Mouse (Mus musculus): ENCODE results near the gene Unc93b1. TPM values are rescaled to one million over a fixed set of nuclear protein-coding genes. Genes with fewer than 3 reads are reported as not detected.
A peak's percentile ranks its signal among the peaks of the same experiment; 100 is the strongest.
"Not testable (repeated sequence)": the region's sequence is repeated elsewhere in the genome, so short reads cannot be mapped to it uniquely, and the experiment has no call there.

Gene Unc93b1
- total RNA-seq, 1 experiment from 2014 or later, result 349 TPM

DNA sequence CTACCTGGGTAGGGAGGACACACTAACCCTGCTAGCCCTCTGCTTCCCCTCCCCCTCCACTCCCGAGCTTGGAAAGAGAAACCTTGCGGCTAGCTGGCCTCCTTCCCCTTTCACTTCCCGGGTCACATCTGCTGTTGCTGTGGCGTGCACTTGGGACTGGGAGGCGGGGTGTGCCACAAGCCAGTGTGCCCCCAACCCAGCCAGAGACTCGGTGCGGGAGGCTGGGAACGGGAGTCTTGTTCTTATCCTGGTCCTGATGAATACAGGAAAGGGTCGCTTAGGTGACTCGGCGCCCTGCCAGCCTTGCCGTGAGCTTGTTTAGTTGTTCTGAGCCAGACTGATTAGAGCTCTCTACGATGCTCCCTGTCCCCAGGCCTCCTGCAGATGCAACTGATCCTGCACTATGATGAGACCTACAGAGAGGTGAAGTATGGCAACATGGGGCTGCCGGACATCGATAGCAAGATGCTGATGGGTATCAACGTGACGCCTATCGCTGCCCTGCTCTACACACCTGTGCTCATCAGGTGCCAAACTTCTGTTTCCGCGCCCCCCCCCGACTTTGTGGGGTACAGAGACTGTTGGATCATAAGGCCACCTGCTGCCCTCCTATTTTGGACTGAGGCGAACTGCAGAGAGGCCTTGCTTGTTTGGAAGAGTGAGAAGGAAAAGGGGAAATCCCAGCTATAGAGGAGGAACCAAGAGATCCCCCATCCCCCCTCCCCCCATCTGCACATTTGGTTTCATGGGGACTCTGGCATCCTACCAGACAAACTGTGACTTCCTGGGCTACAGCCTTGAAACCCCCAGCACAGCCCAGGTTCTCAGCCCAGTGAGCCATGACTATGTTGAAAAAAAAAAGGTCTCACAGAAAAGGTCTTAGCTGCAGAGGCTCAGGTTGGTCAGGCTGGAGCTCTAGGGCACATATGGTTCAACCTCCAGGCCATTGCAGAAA lies 1.2 kb downstream of the Unc93b1 start:
- peak; percentile 74 for ATAC-seq (replicated peaks; ENCODE audit: insufficient number of reproducible peaks, low FRiP score, low TSS enrichment, poor library complexity, severe bottlenecking)

- 0 out of 2 replicates have a peak, but pooled peaks have one; percentile 6 for ATAC-seq (replicated peaks; ENCODE audit: insufficient number of reproducible peaks, low FRiP score, low TSS enrichment, poor library complexity, severe bottlenecking)
Measured at GRCm38 (mm10) chr19:3942315-3942714, 7.3 kb downstream of the Unc93b1 start.

GRCm38 (mm10) chr19:3942986-3943735 lies 8.2 kb downstream of the Unc93b1 start:
- ATAC-seq (replicated peaks; ENCODE audit: insufficient number of reproducible peaks, low FRiP score, low TSS enrichment, poor library complexity, severe bottlenecking), result peak; percentile 40; the same call in 1 of the 2 replicates

- ATAC-seq (replicated peaks; ENCODE audit: insufficient number of reproducible peaks, low FRiP score, low TSS enrichment, poor library complexity, severe bottlenecking), result no peak
Measured at GRCm38 (mm10) chr19:3945872-3946564, 11.0 kb downstream of the Unc93b1 start.

GRCm38 (mm10) chr19:3946715-3947114 lies 11.7 kb downstream of the Unc93b1 start:
- ATAC-seq (replicated peaks; ENCODE audit: insufficient number of reproducible peaks, low FRiP score, low TSS enrichment, poor library complexity, severe bottlenecking), result 0 out of 2 replicates have a peak, but pooled peaks have one; percentile 44

GRCm38 (mm10) chr19:3947813-3948212 lies 12.8 kb downstream of the Unc93b1 start:
- no peak for ATAC-seq (replicated peaks; ENCODE audit: insufficient number of reproducible peaks, low FRiP score, low TSS enrichment, poor library complexity, severe bottlenecking)

- ATAC-seq (replicated peaks; ENCODE audit: insufficient number of reproducible peaks, low FRiP score, low TSS enrichment, poor library complexity, severe bottlenecking), result no peak
Measured at GRCm38 (mm10) chr19:3948546-3948945, 13.6 kb downstream of the Unc93b1 start.

DNA sequence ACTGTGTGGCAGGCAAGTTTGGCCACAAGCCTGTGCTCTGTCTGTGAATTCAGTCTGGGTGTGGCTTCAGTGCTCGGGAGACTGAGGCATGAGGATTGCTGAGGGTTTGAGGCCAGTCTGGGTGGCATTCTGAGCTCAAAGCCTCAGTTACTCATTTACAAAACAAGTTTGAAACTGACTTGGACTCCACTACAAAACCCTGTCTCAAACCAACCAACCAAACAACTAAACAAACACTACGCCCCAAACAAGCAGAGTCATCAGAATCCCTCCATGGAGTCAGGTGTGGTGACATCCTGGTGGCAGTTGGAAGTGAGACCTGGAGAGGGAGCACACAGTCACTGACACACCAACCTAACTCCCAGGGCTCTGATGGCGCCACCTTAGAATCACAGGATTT lies 15.3 kb downstream of the Unc93b1 start:
- ATAC-seq (replicated peaks; ENCODE audit: insufficient number of reproducible peaks, low FRiP score, low TSS enrichment, poor library complexity, severe bottlenecking), result no peak

GRCm38 (mm10) chr19:3951461-3951860 lies 16.5 kb downstream of the Unc93b1 start:
- no peak; the same call in 1 of the 2 replicates for ATAC-seq (replicated peaks; ENCODE audit: insufficient number of reproducible peaks, low FRiP score, low TSS enrichment, poor library complexity, severe bottlenecking)

DNA sequence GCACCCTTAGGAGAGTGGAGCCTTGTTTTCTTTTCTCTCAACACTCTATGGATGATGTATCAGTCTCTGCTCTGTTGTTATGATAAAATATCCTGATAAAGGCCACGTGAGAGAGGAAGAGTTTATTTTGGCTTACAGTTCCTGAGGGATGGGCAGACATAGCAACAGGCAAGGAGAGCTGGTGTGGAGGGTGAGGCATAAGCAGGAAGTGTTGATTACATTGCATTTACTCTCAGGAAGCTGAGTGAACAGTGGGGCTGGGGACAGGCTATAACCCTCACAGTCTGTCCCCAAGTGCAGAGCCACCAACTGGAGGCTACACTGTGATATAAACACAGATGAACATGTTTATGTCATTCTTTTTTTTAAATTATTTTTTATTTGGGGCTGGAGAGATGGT lies 17.1 kb downstream of the Unc93b1 start:
- no peak for ATAC-seq (replicated peaks; ENCODE audit: insufficient number of reproducible peaks, low FRiP score, low TSS enrichment, poor library complexity, severe bottlenecking)

- no peak for ATAC-seq (replicated peaks; ENCODE audit: insufficient number of reproducible peaks, low FRiP score, low TSS enrichment, poor library complexity, severe bottlenecking)
Measured at GRCm38 (mm10) chr19:3955033-3955432, 20.0 kb downstream of the Unc93b1 start.

DNA sequence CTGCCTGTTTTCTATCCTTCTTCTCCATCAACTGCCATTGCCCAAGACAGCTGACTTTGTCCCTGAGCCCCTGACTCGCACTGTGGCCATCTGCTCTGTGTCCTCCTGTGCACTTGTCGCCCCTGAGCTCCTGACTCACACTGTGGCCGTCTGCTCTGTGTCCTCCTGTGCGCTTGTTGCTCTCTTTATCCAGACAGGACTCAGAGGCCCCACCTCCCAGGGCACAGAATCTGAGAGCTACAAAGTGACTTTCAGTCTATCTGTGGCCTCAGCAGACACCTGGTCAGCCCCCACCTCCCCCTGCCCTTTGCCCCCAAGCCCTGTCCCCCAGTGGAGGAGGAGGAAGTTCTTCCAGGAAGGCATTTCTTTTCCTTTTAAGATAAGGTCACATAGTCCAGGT lies 20.8 kb downstream of the Unc93b1 start:
- ATAC-seq (replicated peaks; ENCODE audit: insufficient number of reproducible peaks, low FRiP score, low TSS enrichment, poor library complexity, severe bottlenecking), result no peak

- not testable (repeated sequence) for ATAC-seq (replicated peaks; ENCODE audit: insufficient number of reproducible peaks, low FRiP score, low TSS enrichment, poor library complexity, severe bottlenecking)
Measured at GRCm38 (mm10) chr19:3957296-3958036, 22.5 kb downstream of the Unc93b1 start.

DNA sequence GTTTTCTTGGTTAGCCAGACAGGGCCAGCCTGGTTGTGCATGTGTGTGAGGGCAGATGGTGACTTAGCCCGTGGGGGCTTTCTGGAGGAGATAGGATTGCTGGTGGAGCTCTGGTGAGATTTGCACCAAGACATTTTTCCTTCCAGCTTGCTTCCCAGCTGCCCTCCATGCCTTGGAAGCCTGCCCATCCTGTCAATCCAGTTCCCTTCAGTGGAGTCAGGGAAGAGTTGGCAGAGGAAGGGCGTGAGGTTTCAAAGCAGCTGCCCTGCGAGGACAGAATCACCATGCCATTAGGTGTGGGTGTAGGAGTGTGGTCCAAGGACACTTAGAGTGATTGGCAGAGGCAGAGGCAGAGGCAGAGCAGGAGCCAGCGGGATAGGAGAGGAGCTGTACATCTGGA lies 23.5 kb downstream of the Unc93b1 start, which contains the start of gene Aldh3b3:
Gene Aldh3b3, plus strand, starts transcription at position 176 of the 400 bp plus-strand sequence.
- no peak for ATAC-seq (replicated peaks; ENCODE audit: insufficient number of reproducible peaks, low FRiP score, low TSS enrichment, poor library complexity, severe bottlenecking)

- ATAC-seq (replicated peaks; ENCODE audit: insufficient number of reproducible peaks, low FRiP score, low TSS enrichment, poor library complexity, severe bottlenecking), result no peak
Measured at GRCm38 (mm10) chr19:3959030-3959429, 24.0 kb downstream of the Unc93b1 start.

DNA sequence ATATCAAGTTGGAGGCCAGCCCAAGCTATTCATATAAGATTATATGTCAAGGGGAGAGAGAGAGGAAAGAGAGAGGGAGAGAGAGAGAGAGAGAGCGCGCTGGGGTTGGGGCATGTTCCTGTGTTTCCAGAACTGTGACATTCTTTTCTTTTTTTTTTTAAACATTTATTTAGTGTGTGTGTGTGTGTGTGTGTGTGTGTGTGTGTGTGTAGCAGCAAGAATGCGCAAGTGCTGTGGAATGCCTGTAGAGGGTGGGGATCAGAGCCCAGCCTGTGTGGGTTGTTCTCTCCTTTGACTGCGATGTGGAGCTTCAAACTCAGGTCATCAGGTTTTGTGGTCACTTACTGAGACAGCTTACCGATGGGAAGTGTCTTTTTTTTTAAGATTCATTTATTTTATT lies 25.2 kb downstream of the Unc93b1 start:
- no peak for ATAC-seq (replicated peaks; ENCODE audit: insufficient number of reproducible peaks, low FRiP score, low TSS enrichment, poor library complexity, severe bottlenecking)

- ATAC-seq (replicated peaks; ENCODE audit: insufficient number of reproducible peaks, low FRiP score, low TSS enrichment, poor library complexity, severe bottlenecking), result not testable (repeated sequence)
Measured at GRCm38 (mm10) chr19:3961805-3962204, 26.8 kb downstream of the Unc93b1 start.

- ATAC-seq (replicated peaks; ENCODE audit: insufficient number of reproducible peaks, low FRiP score, low TSS enrichment, poor library complexity, severe bottlenecking), result no peak
Measured at GRCm38 (mm10) chr19:3962469-3962868, 27.5 kb downstream of the Unc93b1 start.

Data from monocyte, adult 5-6 weeks (primary cell).